Mouse (Mus musculus) spleen, adult 2 months (tissue): ENCODE results near the gene Cpox. TPM values are rescaled to one million over a fixed set of nuclear protein-coding genes. Genes with fewer than 3 reads are reported as not detected.

Experiments used
- DNase-seq, 2 experiments: peaks; one replicate each; pipeline versions ENCODE4 v3.0.0 to v3.0.0-alpha.2; 2012 to 2021; ENCODE audit warnings: low spot score in 2 of 2, low read depth in 1 of 2
- H3K27ac ChIP-seq: fragments of 200-500 bp; 2 replicates; pipeline ENCODE4 v1.5.1; 2012; ENCODE audit warnings: low read length, inconsistent platforms; ENCODE audit not compliant: insufficient read depth
- H3K27me3 ChIP-seq: fragments of 200-500 bp; 2 replicates; pipeline ENCODE4 v1.6.1; 2012; ENCODE audit warnings: mild to moderate bottlenecking, moderate library complexity, low read length, inconsistent platforms; ENCODE audit not compliant: control insufficient read depth, insufficient read depth
- H3K36me3 ChIP-seq: fragments of 200-500 bp; 2 replicates; pipeline ENCODE4 v1.6.1; 2012; ENCODE audit warnings: mild to moderate bottlenecking, low read length, inconsistent platforms; ENCODE audit not compliant: control insufficient read depth, insufficient read depth
- H3K4me1 ChIP-seq: fragments of 200-500 bp; 2 replicates; pipeline ENCODE4 v1.6.1; 2011; ENCODE audit warnings: inconsistent platforms; ENCODE audit not compliant: control insufficient read depth, insufficient read depth, insufficient read length
- H3K4me3 ChIP-seq: fragments of 200-500 bp; 2 replicates; pipeline ENCODE4 v1.5.1; 2011; ENCODE audit warnings: mild to moderate bottlenecking, inconsistent platforms; ENCODE audit not compliant: insufficient read depth, insufficient read length; ENCODE audit errors: extremely low read depth
- CTCF ChIP-seq: fragments of 200-500 bp; IDR thresholded peaks from 2 replicates; pipeline ENCODE4 v1.5.1; 2011; ENCODE audit warnings: mild to moderate bottlenecking, inconsistent platforms; ENCODE audit not compliant: insufficient read depth, insufficient read length, insufficient replicate concordance; ENCODE audit errors: extremely low read depth
- POLR2A ChIP-seq: fragments of 200-500 bp; IDR thresholded peaks from 2 replicates; pipeline ENCODE4 v1.6.1; 2011; ENCODE audit warnings: low read depth, low read length, inconsistent platforms
- WGBS: fragments of 180-500 bp; shearing (Covaris S2); methylation state at CpG from one replicate; pipeline ENCODE4 v1.1.7; 2018; 5-methylcytosine and 5-hydroxymethylcytosine counted together
- polyA plus RNA-seq: library from polyadenylated mRNA; depleted of rRNA; stranded (reverse); fragments of >200 nt; gene quantifications from 2 replicates; pipeline ENCODE4 v1.2.3, GENCODE M21; 2012

Gene Cpox
- polyA plus RNA-seq, 1 experiment = 22.3 TPM

- Histone ChIP-seq H3K4me3 (no peak overlapping the region), H3K36me3 (no peaks in the 10 kb centered on the region), H3K27me3 (no peaks in the 10 kb centered on the region), H3K4me1 (no peaks in the 10 kb centered on the region; the same call in 1 of the 2 replicates), H3K27ac (no peak overlapping the region)
- WGBS = 93% methylated on average over 1 of the region's 1 CpGs
- no peak for TF ChIP-seq CTCF
- no peak for TF ChIP-seq POLR2A
- no peak for DNase-seq
Measured at GRCm38 (mm10) chr16:58713128-58713527, 43.0 kb downstream of the Cpox start.

GRCm38 (mm10) chr16:58715018-58715417, 44.9 kb downstream of the Cpox start:
- WGBS = 83% methylated on average over 4 of the region's 4 CpGs
- H3K36me3 ChIP-seq = no peaks in the 10 kb centered on the region
- TF ChIP-seq CTCF (no peak), POLR2A (no peak)
- no peaks in the 10 kb centered on the region for H3K27me3 ChIP-seq
- DNase-seq = no peak
- no peak overlapping the region for H3K27ac ChIP-seq
- no peak overlapping the region; the same call in 1 of the 2 replicates for H3K4me3 ChIP-seq
- no peaks in the 10 kb centered on the region; the same call in 1 of the 2 replicates for H3K4me1 ChIP-seq

- no peaks in the 10 kb centered on the region for H3K36me3 ChIP-seq
- no peaks in the 10 kb centered on the region for H3K27me3 ChIP-seq
- DNase-seq = no peak
- no peak within 1 kb of the TSS; the same call in 1 of the 2 replicates for H3K27ac ChIP-seq
- WGBS = 75% methylated on average over 7 of the region's 7 CpGs
- H3K4me1 ChIP-seq = no peaks in the 10 kb centered on the region
- H3K4me3 ChIP-seq = no peak within 1 kb of the TSS
- no peak for TF ChIP-seq POLR2A
- no peak for TF ChIP-seq CTCF
Measured at GRCm38 (mm10) chr16:58718666-58719120, 48.6 kb downstream of the Cpox start, which contains the start of gene Gpr15. TSS of gene Gpr15 (minus strand) at chr16:58719070.

- no peak for DNase-seq
- 81% methylated on average over 2 of the region's 2 CpGs for WGBS
- Histone ChIP-seq H3K27ac (no peak overlapping the region), H3K4me1 (no peaks in the 10 kb centered on the region), H3K36me3 (no peaks in the 10 kb centered on the region), H3K27me3 (no peaks in the 10 kb centered on the region), H3K4me3 (no peak overlapping the region)
- no peak for TF ChIP-seq POLR2A
- no peak for TF ChIP-seq CTCF
Measured at GRCm38 (mm10) chr16:58722292-58722691, 52.2 kb downstream of the Cpox start.

- H3K4me3 ChIP-seq = no peak overlapping the region
- WGBS = 79% methylated on average over 11 of the region's 11 CpGs
Measured at GRCm38 (mm10) chr16:58726680-58727476, 56.8 kb downstream of the Cpox start.

GRCm38 (mm10) chr16:58727477-58728131, 57.5 kb downstream of the Cpox start, which contains the start of gene Cldnd1:
TSS of gene Cldnd1 (plus strand) at chr16:58727910.
- Histone ChIP-seq H3K4me1 (no peaks in the 10 kb centered on the region), H3K27me3 (no peaks in the 10 kb centered on the region), H3K36me3 (peaks cover 10% of the 10 kb centered on the region), H3K27ac (peak within 1 kb of the TSS; percentile 58), H3K4me3 (peak within 1 kb of the TSS; percentile 74)
- TF ChIP-seq CTCF (no peak), POLR2A (peak; percentile 17; the same call in 1 of the 2 replicates)
- peak; percentile 89 to 95 for DNase-seq
- 4% methylated on average over 33 of the region's 35 CpGs for WGBS

More at GRCm38 (mm10) chr16:58726680-58727476, 56.8 kb downstream of the Cpox start:
- Histone ChIP-seq H3K36me3 (peaks cover 9% of the 10 kb centered on the region), H3K4me1 (no peaks in the 10 kb centered on the region), H3K27me3 (no peaks in the 10 kb centered on the region), H3K27ac (no peak overlapping the region)
- DNase-seq = no peak
- no peak for TF ChIP-seq POLR2A
- TF ChIP-seq CTCF = no peak
